Mouse (Mus musculus) neural tube, embryonic 14.5 days (tissue): ENCODE measurements around the gene Klrb1f. TPM values are rescaled to one million over a fixed set of nuclear protein-coding genes. Genes with fewer than 3 reads are reported as not detected.
"Not testable (repeated sequence)": the region's sequence is repeated elsewhere in the genome, so short reads cannot be mapped to it uniquely, and the experiment has no call there.

Experiments
- ATAC-seq: fragments of 200-750 bp; cut with Nextera tagmentation; 2 replicates; pipeline ENCODE4 v1.8.0; 2017; ENCODE audit warnings: low read depth, mild to moderate bottlenecking, moderate TSS enrichment, moderate library complexity
- H3K27ac ChIP-seq: fragments of 300-500 bp; sonication (generic); 2 replicates; pipeline ENCODE4 v1.5.1; 2014; ENCODE audit warnings: low read depth, mild to moderate bottlenecking, control low read depth, low read length, moderate library complexity, mixed read lengths
- H3K27me3 ChIP-seq: fragments of 300-500 bp; sonication (generic); 2 replicates; pipeline ENCODE4 v1.6.1; 2014; ENCODE audit warnings: low read length; ENCODE audit not compliant: control insufficient read depth, insufficient read depth
- H3K36me3 ChIP-seq: fragments of 300-500 bp; sonication (generic); 2 replicates; pipeline ENCODE4 v1.6.1; 2014; ENCODE audit warnings: low read length, mixed read lengths; ENCODE audit not compliant: control insufficient read depth, insufficient read depth
- H3K4me1 ChIP-seq: fragments of 300-500 bp; sonication (generic); 2 replicates; pipeline ENCODE4 v1.6.1; 2014; ENCODE audit warnings: low read length; ENCODE audit not compliant: control insufficient read depth, insufficient read depth
- H3K4me2 ChIP-seq: fragments of 300-500 bp; sonication (generic); 2 replicates; pipeline ENCODE4 v1.6.1; 2014; ENCODE audit warnings: mild to moderate bottlenecking, low read depth, low read length, control low read depth
- H3K4me3 ChIP-seq: fragments of 300-500 bp; sonication (generic); 2 replicates; pipeline ENCODE4 v1.5.1; 2014; ENCODE audit warnings: low read depth, low read length, control low read depth, mixed read lengths
- H3K9ac ChIP-seq: fragments of 300-500 bp; sonication (generic); replicated peaks from 2 replicates; pipeline ENCODE4 v1.6.1; 2014; ENCODE audit warnings: low read depth, mild to moderate bottlenecking, control low read depth, low read length, mixed read lengths
- H3K9me3 ChIP-seq: fragments of 300-500 bp; sonication (generic); 2 replicates; pipeline ENCODE4 v1.6.1; 2016; ENCODE audit warnings: low read length; ENCODE audit not compliant: control insufficient read depth
- WGBS: fragments of 180-500 bp; shearing (Covaris S2); extraction: QIAGEN DNeasy Blood & Tissue Kit; methylation state at CpG from one replicate; pipeline ENCODE4 v1.1.7; 2014; 5-methylcytosine and 5-hydroxymethylcytosine counted together
- polyA plus RNA-seq: library from polyadenylated mRNA; unstranded; fragments of >200 nt; fragmentation: Nextera tagmentation; extraction: Ambion mirVana; gene quantifications from 2 replicates; pipeline ENCODE4 v1.2.1, GENCODE M21; 2014

Klrb1f gene
- 0.23 and 0.83 TPM in 2 replicates for polyA plus RNA-seq

DNA sequence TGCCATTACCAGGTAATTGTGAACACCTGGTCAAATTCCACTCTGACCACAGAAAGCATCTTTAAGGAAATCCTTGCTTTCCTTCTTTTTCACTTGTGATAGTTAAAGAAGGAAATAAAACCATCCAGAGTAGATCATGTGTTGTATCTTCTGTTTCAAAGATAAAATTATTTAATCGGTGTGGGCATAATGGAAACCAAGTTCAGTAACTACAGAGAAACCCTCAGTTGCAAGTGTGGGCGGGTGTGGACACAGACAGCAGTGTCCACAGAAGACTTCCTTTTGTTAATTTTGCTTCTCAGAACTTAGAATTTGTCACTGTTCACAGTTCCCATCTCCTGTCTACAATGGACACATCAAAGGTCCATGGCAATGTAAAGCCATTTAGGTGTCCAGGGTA lies at the start of gene Klrb1f:
Gene Klrb1f (plus strand): TSS at position 301 of the 400 bp plus-strand sequence.
- Histone ChIP-seq H3K27me3 (no peaks in the 10 kb centered on the region), H3K4me3 (no peak within 1 kb of the TSS), H3K27ac (no peak within 1 kb of the TSS), H3K4me1 (no peaks in the 10 kb centered on the region), H3K9me3 (no peaks in the 10 kb centered on the region), H3K36me3 (no peaks in the 10 kb centered on the region), H3K9ac (no peak within 1 kb of the TSS), H3K4me2 (no peak within 1 kb of the TSS)
- 89% methylated on average over 2 of the region's 2 CpGs for WGBS
- ATAC-seq, result no peak

DNA sequence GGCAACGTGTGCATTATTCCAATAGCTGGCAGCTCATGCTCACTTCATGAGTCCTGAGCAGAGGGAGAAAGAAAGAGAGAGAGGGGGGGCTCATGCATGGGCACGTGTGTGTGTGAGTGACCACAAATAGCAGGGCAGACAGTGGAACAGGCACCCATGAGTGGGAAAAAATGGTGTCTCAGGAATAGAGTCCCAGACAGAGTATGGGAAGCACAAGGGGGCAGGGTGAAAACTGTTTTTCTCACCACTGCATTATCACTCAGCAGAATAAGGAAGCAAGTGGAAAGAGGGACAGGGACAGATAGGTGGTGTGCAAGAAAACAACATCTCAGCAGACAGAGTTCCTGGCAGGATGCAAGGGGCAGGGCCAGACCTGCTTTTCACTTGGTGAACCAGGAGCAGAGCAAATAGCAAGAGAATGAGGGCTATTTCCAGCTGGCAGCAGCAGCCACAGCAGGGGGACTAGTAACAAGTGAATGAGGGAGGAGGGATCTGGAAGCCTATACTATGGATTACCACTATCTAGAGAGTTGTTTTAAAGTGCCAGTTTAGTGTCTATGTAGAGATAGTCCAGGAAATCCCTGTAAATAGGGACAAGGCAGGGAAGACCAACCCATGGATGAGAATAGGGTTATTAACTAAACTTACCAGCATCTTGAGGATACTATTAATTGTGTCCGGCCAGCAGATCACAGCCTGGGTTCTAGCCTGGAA lies 49.5 kb upstream of the Klrb1f start:
- ATAC-seq, result no peak
- H3K27ac ChIP-seq, result no peak overlapping the region
- H3K4me2 ChIP-seq, result no peak overlapping the region
- H3K27me3 ChIP-seq, result no peaks in the 10 kb centered on the region
- H3K4me1 ChIP-seq, result no peaks in the 10 kb centered on the region
- no peak overlapping the region for H3K4me3 ChIP-seq
- no peaks in the 10 kb centered on the region for H3K9me3 ChIP-seq
- H3K9ac ChIP-seq, result no peak overlapping the region
- H3K36me3 ChIP-seq, result no peaks in the 10 kb centered on the region
- WGBS, result 60% methylated on average over 3 of the region's 3 CpGs

DNA sequence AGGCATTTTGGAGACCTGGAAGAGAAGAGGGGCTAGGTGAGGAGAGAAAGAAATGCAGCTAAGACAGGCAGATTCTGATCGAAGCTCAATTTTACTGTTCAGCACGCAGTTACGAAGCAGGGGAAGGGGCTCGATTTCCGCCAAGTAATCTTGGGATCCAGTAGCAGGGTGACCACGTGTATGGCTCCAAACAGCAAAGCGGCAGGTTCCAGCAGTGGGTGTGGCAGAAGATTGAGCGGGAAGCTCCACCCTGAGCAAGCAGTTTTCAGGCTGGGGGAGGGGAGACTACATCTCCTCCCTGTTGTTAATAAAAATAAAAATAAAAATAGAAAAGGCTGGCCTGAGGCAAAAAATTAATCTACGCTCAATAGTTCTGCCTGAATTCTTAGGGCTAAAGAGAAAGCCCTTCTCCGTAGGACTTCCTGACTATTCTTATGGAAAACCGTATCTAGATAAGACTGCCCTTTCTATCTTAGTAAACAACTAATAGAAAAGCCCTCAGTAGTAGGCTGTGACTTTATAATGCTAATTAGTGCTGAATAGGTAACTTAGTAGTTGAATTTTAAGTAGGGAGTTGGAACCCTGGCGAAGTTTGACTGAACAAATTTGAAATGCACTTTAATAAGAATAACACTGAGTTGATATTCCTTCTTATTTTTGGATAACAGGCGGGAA lies 48.8 kb upstream of the Klrb1f start:
- Histone ChIP-seq H3K4me2 (no peak overlapping the region), H3K27ac (no peak overlapping the region), H3K9ac (no peak overlapping the region), H3K4me1 (no peaks in the 10 kb centered on the region), H3K9me3 (no peaks in the 10 kb centered on the region), H3K27me3 (no peaks in the 10 kb centered on the region), H3K4me3 (no peak overlapping the region), H3K36me3 (no peaks in the 10 kb centered on the region)
- 59% methylated on average over 13 of the region's 13 CpGs for WGBS
- ATAC-seq, result no peak

DNA sequence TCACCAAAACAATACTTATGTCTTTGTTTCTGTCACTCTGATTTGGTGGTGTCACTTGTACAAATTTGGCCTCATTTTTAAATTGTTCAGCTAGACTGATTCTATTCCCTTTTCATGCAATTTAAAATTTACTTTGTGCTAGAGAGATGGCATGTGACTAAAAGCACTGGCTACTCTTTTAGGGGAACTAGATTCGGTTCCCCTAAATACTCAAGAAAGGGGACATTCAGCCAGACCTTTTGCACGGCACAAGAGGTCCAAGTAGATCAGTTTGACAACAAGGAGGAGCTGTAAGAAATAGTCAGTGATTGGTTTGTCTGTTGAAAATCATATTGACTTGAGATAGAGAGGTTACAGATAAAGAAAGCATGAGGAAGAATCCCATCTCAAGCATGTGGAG lies 44.3 kb upstream of the Klrb1f start:
- H3K4me2 ChIP-seq, result no peak overlapping the region
- no peak overlapping the region for H3K27ac ChIP-seq
- no peak overlapping the region for H3K4me3 ChIP-seq
- no peaks in the 10 kb centered on the region for H3K36me3 ChIP-seq
- no peak for ATAC-seq
- H3K4me1 ChIP-seq, result no peaks in the 10 kb centered on the region
- no peak overlapping the region for H3K9ac ChIP-seq
- no peaks in the 10 kb centered on the region for H3K27me3 ChIP-seq
- WGBS, result 90% methylated on average over 2 of the region's 2 CpGs
- no peaks in the 10 kb centered on the region for H3K9me3 ChIP-seq

DNA sequence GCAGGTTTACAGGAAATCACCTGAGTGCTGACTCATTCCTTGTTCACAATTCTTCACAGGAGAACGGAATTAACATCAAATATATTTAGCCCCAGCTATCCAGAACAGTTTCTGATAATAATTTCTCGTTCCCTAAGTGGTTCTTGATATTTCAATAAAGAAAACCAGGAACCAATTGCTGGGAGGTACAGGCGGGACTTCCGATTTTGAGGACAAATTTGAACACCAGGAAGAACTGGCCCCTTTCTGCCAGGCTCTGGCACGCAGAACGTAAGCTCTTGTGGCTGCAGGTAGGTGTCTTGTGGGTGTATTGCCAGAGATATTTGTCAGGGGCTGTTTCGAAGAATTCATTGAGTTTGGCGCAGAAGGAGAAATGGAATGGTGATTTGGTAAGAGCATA lies 37.1 kb upstream of the Klrb1f start:
- H3K27ac ChIP-seq, result no peak overlapping the region
- H3K4me1 ChIP-seq, result no peaks in the 10 kb centered on the region
- H3K36me3 ChIP-seq, result no peaks in the 10 kb centered on the region
- no peak overlapping the region for H3K4me2 ChIP-seq
- no peak for ATAC-seq
- H3K9me3 ChIP-seq, result no peaks in the 10 kb centered on the region
- H3K9ac ChIP-seq, result no peak overlapping the region
- 91% methylated on average over 8 of the region's 8 CpGs for WGBS
- H3K4me3 ChIP-seq, result no peak overlapping the region
- H3K27me3 ChIP-seq, result no peaks in the 10 kb centered on the region

DNA sequence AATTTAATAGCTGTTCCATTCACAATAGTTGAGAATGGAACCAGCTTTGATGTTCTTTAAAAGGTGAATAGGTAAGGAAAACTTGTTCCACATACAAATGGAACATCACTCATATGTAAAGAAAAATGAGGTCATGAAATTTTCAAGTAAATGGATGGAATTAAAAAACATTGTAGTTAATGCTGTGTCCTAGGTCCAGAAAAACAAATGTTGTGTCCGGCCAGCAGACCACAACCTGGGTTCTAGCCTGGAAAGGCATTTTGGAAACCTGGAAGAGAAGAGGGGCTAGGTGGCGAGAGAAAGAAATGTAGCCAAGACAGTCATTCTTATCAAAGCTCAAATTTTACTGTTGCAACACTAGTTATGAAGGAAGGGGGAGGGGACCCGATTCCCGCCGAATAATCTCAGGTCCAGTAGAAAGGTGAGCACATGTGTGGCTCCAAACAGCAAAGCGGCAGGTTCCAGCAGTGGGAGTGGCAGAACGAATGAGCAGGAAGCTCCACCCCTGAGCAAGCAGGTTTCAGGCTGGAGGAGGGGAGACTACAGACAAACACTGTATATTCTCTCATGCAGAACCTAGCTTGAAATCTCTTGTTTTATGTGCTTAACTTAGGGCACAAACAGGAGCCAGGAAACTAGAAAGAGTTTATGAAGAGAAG lies 35.7 kb upstream of the Klrb1f start:
- H3K4me3 ChIP-seq, H3K4me2 ChIP-seq, H3K27ac ChIP-seq, H3K9ac ChIP-seq, H3K36me3 ChIP-seq, ATAC-seq, H3K4me1 ChIP-seq, H3K9me3 ChIP-seq, H3K27me3 ChIP-seq: not testable (repeated sequence)
- WGBS, result 91% methylated on average over 7 of the region's 7 CpGs

DNA sequence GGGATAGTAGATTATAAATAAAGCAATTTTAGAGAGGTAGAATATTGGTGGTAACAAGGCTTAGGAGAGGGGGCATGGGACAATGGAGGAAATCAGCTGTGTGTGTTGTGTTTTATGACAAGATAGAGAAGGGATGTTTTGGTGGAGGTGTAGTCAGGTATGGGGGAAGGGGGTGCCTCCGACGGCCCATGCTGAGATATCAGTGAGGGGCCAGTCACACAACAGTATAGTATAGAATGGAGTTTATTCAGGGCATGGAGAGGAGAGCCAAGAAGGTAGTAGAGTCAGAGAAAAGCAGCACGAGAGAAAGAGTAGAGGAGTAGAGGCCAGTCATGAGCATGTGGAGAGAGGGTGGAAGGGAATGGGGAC lies 35.2 kb upstream of the Klrb1f start:
- Histone ChIP-seq H3K4me1 (no peaks in the 10 kb centered on the region), H3K9me3 (no peaks in the 10 kb centered on the region), H3K27ac (no peak overlapping the region), H3K27me3 (no peaks in the 10 kb centered on the region), H3K4me3 (no peak overlapping the region), H3K4me2 (no peak overlapping the region), H3K9ac (no peak overlapping the region), H3K36me3 (no peaks in the 10 kb centered on the region)
- 89% methylated on average over 3 of the region's 3 CpGs for WGBS
- ATAC-seq, result no peak

DNA sequence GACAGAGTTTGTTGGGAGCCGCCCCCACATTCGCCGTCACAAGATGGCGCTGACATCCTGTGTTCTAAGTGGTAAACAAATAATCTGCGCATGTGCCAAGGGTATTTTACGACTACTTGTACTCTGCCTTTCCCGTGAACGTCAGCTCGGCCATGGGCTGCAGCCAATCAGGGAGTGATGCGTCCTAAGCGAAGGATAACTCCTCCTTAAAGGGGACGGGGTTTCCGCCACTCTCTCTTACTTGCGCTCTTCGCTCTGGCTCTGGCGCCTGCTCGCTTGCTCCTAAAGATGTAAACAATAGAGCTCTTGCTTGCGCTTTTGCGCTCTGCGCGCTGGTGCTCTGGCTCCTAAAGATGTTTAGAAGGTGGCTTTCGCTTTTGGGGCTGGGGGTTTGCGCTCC lies 33.7 kb upstream of the Klrb1f start:
- WGBS, result 98% methylated on average over 18 of the region's 23 CpGs
- H3K27ac ChIP-seq, H3K27me3 ChIP-seq, H3K4me3 ChIP-seq, H3K4me1 ChIP-seq, ATAC-seq, H3K9me3 ChIP-seq, H3K4me2 ChIP-seq, H3K36me3 ChIP-seq, H3K9ac ChIP-seq: not testable (repeated sequence)

DNA sequence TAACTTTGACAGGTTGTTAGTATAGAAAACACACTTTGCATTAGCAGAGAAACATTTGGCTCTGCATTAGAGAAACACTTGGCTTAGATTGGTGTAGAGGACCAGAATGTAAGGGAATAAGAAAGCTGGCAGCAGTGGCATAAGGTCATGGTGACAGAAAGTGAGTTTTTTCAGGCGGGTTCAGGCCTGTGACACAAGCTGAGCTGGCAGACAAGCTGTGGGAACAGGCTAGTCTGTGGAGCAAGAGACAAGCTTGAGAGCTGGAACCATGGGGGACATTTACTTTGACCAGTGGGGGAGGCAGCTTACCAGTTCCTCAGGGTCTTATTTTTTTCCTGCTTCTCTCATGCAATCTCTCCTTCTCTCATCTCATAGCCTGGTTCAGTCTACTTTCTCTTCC lies 32.7 kb upstream of the Klrb1f start:
- Histone ChIP-seq H3K36me3 (no peaks in the 10 kb centered on the region), H3K9me3 (no peaks in the 10 kb centered on the region), H3K9ac (no peak overlapping the region), H3K4me1 (no peaks in the 10 kb centered on the region), H3K4me3 (no peak overlapping the region), H3K27ac (no peak overlapping the region), H3K4me2 (no peak overlapping the region), H3K27me3 (no peaks in the 10 kb centered on the region)
- ATAC-seq, result no peak
- 74% methylated on average over 1 of the region's 1 CpGs for WGBS
